Mouse (Mus musculus): ENCODE measurements at regions not wholly inside any gene's neighbourhood (a gene's known extent, or its start where the extent isn't known, plus 50 kb on each side); places are given as distances from the start of the nearest gene placed in this dataset.

- Histone ChIP-seq H3K9me3 (ENCODE audit: control insufficient read depth, low read depth, low read length) (no peaks in the 10 kb centered on the region), H3K9ac (replicated peaks; ENCODE audit: low read depth, low read length) (no peak overlapping the region), H3K4me2 (replicated peaks; ENCODE audit: low read depth, low read length) (no peak overlapping the region), H3K27ac (ENCODE audit: low read length) (no peak overlapping the region), H3K4me3 (ENCODE audit: low read depth, low read length) (no peak overlapping the region), H3K36me3 (ENCODE audit: control insufficient read depth, insufficient read depth, low read length) (no peaks in the 10 kb centered on the region), H3K4me1 (ENCODE audit: control insufficient read depth, insufficient read depth, low read length) (no peaks in the 10 kb centered on the region), H3K27me3 (ENCODE audit: control insufficient read depth, insufficient read depth, low read length) (no peaks in the 10 kb centered on the region)
- ATAC-seq (ENCODE audit: insufficient number of reproducible peaks, insufficient read depth, low FRiP score, low read depth), result no peak
- 85% methylated on average over 11 of the region's 11 CpGs for WGBS
Measured at GRCm38 (mm10) chr16:90666271-90666986, 60.8 kb downstream of the Mis18a start.

- no peaks in the 10 kb centered on the region for H3K27me3 ChIP-seq (ENCODE audit: control insufficient read depth, insufficient read depth, low read length)
- no peak overlapping the region for H3K4me2 ChIP-seq (replicated peaks; ENCODE audit: low read depth, low read length)
- no peaks in the 10 kb centered on the region for H3K9me3 ChIP-seq (ENCODE audit: control insufficient read depth, low read depth, low read length)
- no peaks in the 10 kb centered on the region for H3K4me1 ChIP-seq (ENCODE audit: control insufficient read depth, insufficient read depth, low read length)
- no peak overlapping the region for H3K27ac ChIP-seq (ENCODE audit: low read length)
- H3K36me3 ChIP-seq (ENCODE audit: control insufficient read depth, insufficient read depth, low read length), result no peaks in the 10 kb centered on the region
- no peak overlapping the region for H3K9ac ChIP-seq (replicated peaks; ENCODE audit: low read depth, low read length)
- 66% methylated on average over 9 of the region's 9 CpGs for WGBS
- H3K4me3 ChIP-seq (ENCODE audit: low read depth, low read length), result no peak overlapping the region
- no peak for ATAC-seq (ENCODE audit: insufficient number of reproducible peaks, insufficient read depth, low FRiP score, low read depth)
Measured at GRCm38 (mm10) chr16:90664086-90664485, 63.1 kb downstream of the Mis18a start.

GRCm38 (mm10) chr16:90658050-90658449 lies 69.2 kb downstream of the Mis18a start:
- 90% methylated on average over 7 of the region's 7 CpGs for WGBS
- no peak overlapping the region for H3K27ac ChIP-seq (ENCODE audit: low read length)

GRCm38 (mm10) chr16:90657027-90657426 lies 70.2 kb downstream of the Mis18a start:
- WGBS, result 59% methylated on average over 9 of the region's 9 CpGs
- Histone ChIP-seq H3K9me3 (ENCODE audit: control insufficient read depth, low read depth, low read length) (no peaks in the 10 kb centered on the region), H3K4me2 (replicated peaks; ENCODE audit: low read depth, low read length) (no peak overlapping the region), H3K36me3 (ENCODE audit: control insufficient read depth, insufficient read depth, low read length) (no peaks in the 10 kb centered on the region), H3K4me1 (ENCODE audit: control insufficient read depth, insufficient read depth, low read length) (no peaks in the 10 kb centered on the region), H3K27me3 (ENCODE audit: control insufficient read depth, insufficient read depth, low read length) (no peaks in the 10 kb centered on the region), H3K9ac (replicated peaks; ENCODE audit: low read depth, low read length) (no peak overlapping the region), H3K4me3 (ENCODE audit: low read depth, low read length) (no peak overlapping the region), H3K27ac (ENCODE audit: low read length) (no peak overlapping the region)
- ATAC-seq (ENCODE audit: insufficient number of reproducible peaks, insufficient read depth, low FRiP score, low read depth), result no peak

More at GRCm38 (mm10) chr16:90658050-90658449, 69.2 kb downstream of the Mis18a start:
- H3K4me2 ChIP-seq (replicated peaks; ENCODE audit: low read depth, low read length), result no peak overlapping the region
- no peaks in the 10 kb centered on the region for H3K9me3 ChIP-seq (ENCODE audit: control insufficient read depth, low read depth, low read length)
- H3K9ac ChIP-seq (replicated peaks; ENCODE audit: low read depth, low read length), result no peak overlapping the region
- no peaks in the 10 kb centered on the region for H3K27me3 ChIP-seq (ENCODE audit: control insufficient read depth, insufficient read depth, low read length)
- H3K4me3 ChIP-seq (ENCODE audit: low read depth, low read length), result no peak overlapping the region
- H3K36me3 ChIP-seq (ENCODE audit: control insufficient read depth, insufficient read depth, low read length), result no peaks in the 10 kb centered on the region
- H3K4me1 ChIP-seq (ENCODE audit: control insufficient read depth, insufficient read depth, low read length), result no peaks in the 10 kb centered on the region
- no peak for ATAC-seq (ENCODE audit: insufficient number of reproducible peaks, insufficient read depth, low FRiP score, low read depth)

GRCm38 (mm10) chr16:90656571-90657011 lies 70.6 kb downstream of the Mis18a start:
- H3K27me3 ChIP-seq (ENCODE audit: control insufficient read depth, insufficient read depth, low read length), result no peaks in the 10 kb centered on the region
- WGBS, result 35% methylated on average over 16 of the region's 16 CpGs
- no peak overlapping the region for H3K4me2 ChIP-seq (replicated peaks; ENCODE audit: low read depth, low read length)
- H3K4me3 ChIP-seq (ENCODE audit: low read depth, low read length), result no peak overlapping the region
- H3K4me1 ChIP-seq (ENCODE audit: control insufficient read depth, insufficient read depth, low read length), result no peaks in the 10 kb centered on the region
- H3K27ac ChIP-seq (ENCODE audit: low read length), result no peak overlapping the region
- H3K9me3 ChIP-seq (ENCODE audit: control insufficient read depth, low read depth, low read length), result no peaks in the 10 kb centered on the region
- no peak overlapping the region for H3K9ac ChIP-seq (replicated peaks; ENCODE audit: low read depth, low read length)
- ATAC-seq (ENCODE audit: insufficient number of reproducible peaks, insufficient read depth, low FRiP score, low read depth), result no peak; the same call in 1 of the 2 replicates
- H3K36me3 ChIP-seq (ENCODE audit: control insufficient read depth, insufficient read depth, low read length), result no peaks in the 10 kb centered on the region

GRCm38 (mm10) chr16:90654853-90655252 lies 72.4 kb downstream of the Mis18a start:
- WGBS, result 95% methylated on average over 5 of the region's 5 CpGs
- no peak for ATAC-seq (ENCODE audit: insufficient number of reproducible peaks, insufficient read depth, low FRiP score, low read depth)
- no peaks in the 10 kb centered on the region for H3K4me1 ChIP-seq (ENCODE audit: control insufficient read depth, insufficient read depth, low read length)
- H3K9me3 ChIP-seq (ENCODE audit: control insufficient read depth, low read depth, low read length), result no peaks in the 10 kb centered on the region
- no peaks in the 10 kb centered on the region for H3K36me3 ChIP-seq (ENCODE audit: control insufficient read depth, insufficient read depth, low read length)
- no peak overlapping the region for H3K27ac ChIP-seq (ENCODE audit: low read length)
- H3K9ac ChIP-seq (replicated peaks; ENCODE audit: low read depth, low read length), result no peak overlapping the region
- H3K27me3 ChIP-seq (ENCODE audit: control insufficient read depth, insufficient read depth, low read length), result no peaks in the 10 kb centered on the region
- H3K4me3 ChIP-seq (ENCODE audit: low read depth, low read length), result no peak overlapping the region
- no peak overlapping the region for H3K4me2 ChIP-seq (replicated peaks; ENCODE audit: low read depth, low read length)

GRCm38 (mm10) chr16:90652821-90653220 lies 74.4 kb downstream of the Mis18a start:
- no peak for ATAC-seq (ENCODE audit: insufficient number of reproducible peaks, insufficient read depth, low FRiP score, low read depth)
- Histone ChIP-seq H3K4me2 (replicated peaks; ENCODE audit: low read depth, low read length) (no peak overlapping the region), H3K9ac (replicated peaks; ENCODE audit: low read depth, low read length) (no peak overlapping the region), H3K36me3 (ENCODE audit: control insufficient read depth, insufficient read depth, low read length) (no peaks in the 10 kb centered on the region), H3K4me1 (ENCODE audit: control insufficient read depth, insufficient read depth, low read length) (no peaks in the 10 kb centered on the region), H3K27me3 (ENCODE audit: control insufficient read depth, insufficient read depth, low read length) (no peaks in the 10 kb centered on the region), H3K4me3 (ENCODE audit: low read depth, low read length) (no peak overlapping the region), H3K9me3 (ENCODE audit: control insufficient read depth, low read depth, low read length) (no peaks in the 10 kb centered on the region), H3K27ac (ENCODE audit: low read length) (no peak overlapping the region)
- WGBS, result 61% methylated on average over 4 of the region's 4 CpGs

GRCm38 (mm10) chr16:90648161-90648560 lies 79.0 kb downstream of the Mis18a start:
- Histone ChIP-seq H3K27me3 (ENCODE audit: control insufficient read depth, insufficient read depth, low read length) (no peaks in the 10 kb centered on the region), H3K9ac (replicated peaks; ENCODE audit: low read depth, low read length) (no peak overlapping the region), H3K27ac (ENCODE audit: low read length) (no peak overlapping the region), H3K4me3 (ENCODE audit: low read depth, low read length) (no peak overlapping the region), H3K4me2 (replicated peaks; ENCODE audit: low read depth, low read length) (no peak overlapping the region), H3K36me3 (ENCODE audit: control insufficient read depth, insufficient read depth, low read length) (no peaks in the 10 kb centered on the region), H3K4me1 (ENCODE audit: control insufficient read depth, insufficient read depth, low read length) (no peaks in the 10 kb centered on the region), H3K9me3 (ENCODE audit: control insufficient read depth, low read depth, low read length) (no peaks in the 10 kb centered on the region)
- ATAC-seq (ENCODE audit: insufficient number of reproducible peaks, insufficient read depth, low FRiP score, low read depth), result no peak
- 76% methylated on average over 4 of the region's 4 CpGs for WGBS

- H3K27me3 ChIP-seq (ENCODE audit: control insufficient read depth, insufficient read depth, low read length), result no peaks in the 10 kb centered on the region
Measured at GRCm38 (mm10) chr16:90642671-90643070, 84.5 kb downstream of the Mis18a start.

More at GRCm38 (mm10) chr16:90642671-90643070, 84.5 kb downstream of the Mis18a start:
- no peak overlapping the region for H3K27ac ChIP-seq (ENCODE audit: low read length)
- no peaks in the 10 kb centered on the region for H3K4me1 ChIP-seq (ENCODE audit: control insufficient read depth, insufficient read depth, low read length)
- no peaks in the 10 kb centered on the region for H3K36me3 ChIP-seq (ENCODE audit: control insufficient read depth, insufficient read depth, low read length)
- 90% methylated on average over 6 of the region's 6 CpGs for WGBS
- H3K4me2 ChIP-seq (replicated peaks; ENCODE audit: low read depth, low read length), result no peak overlapping the region
- H3K4me3 ChIP-seq (ENCODE audit: low read depth, low read length), result no peak overlapping the region
- no peaks in the 10 kb centered on the region for H3K9me3 ChIP-seq (ENCODE audit: control insufficient read depth, low read depth, low read length)
- ATAC-seq (ENCODE audit: insufficient number of reproducible peaks, insufficient read depth, low FRiP score, low read depth), result no peak
- no peak overlapping the region for H3K9ac ChIP-seq (replicated peaks; ENCODE audit: low read depth, low read length)

Measured in stomach, embryonic 14.5 days (tissue).